Mouse (Mus musculus): ENCODE data around the gene Mrto4. TPM values are rescaled to one million over a fixed set of nuclear protein-coding genes. Genes with fewer than 3 reads are reported as not detected.

Mrto4 gene
- polyA plus RNA-seq, 1 experiment from 2014 or later = 151 TPM

- Histone ChIP-seq H3K9me3 (ENCODE audit: control insufficient read depth, low read length) (no peaks in the 10 kb centered on the region), H3K4me1 (ENCODE audit: control insufficient read depth, insufficient read depth, low read length) (peaks cover 3% of the 10 kb centered on the region; the same call in 1 of the 2 replicates), H3K27ac (replicated peaks; ENCODE audit: low read depth, low read length) (no peak overlapping the region), H3K9ac (ENCODE audit: low read length) (no peak overlapping the region), H3K36me3 (ENCODE audit: control insufficient read depth, insufficient read depth, low read length) (peaks cover 27% of the 10 kb centered on the region), H3K27me3 (ENCODE audit: control insufficient read depth, insufficient read depth, low read length) (no peaks in the 10 kb centered on the region), H3K4me2 (ENCODE audit: low read depth, severe bottlenecking) (no peak overlapping the region), H3K4me3 (ENCODE audit: low read depth, low read length) (no peak overlapping the region)
- WGBS = 93% methylated on average over 3 of the region's 3 CpGs
- ATAC-seq (ENCODE audit: insufficient number of reproducible peaks, low FRiP score, low TSS enrichment, low read depth) (no peak), DNase-seq (ENCODE audit: low spot score) (no peak)
Measured at GRCm38 (mm10) chr4:139357211-139357610, 4.8 kb upstream of the Mrto4 start.

- ATAC-seq (ENCODE audit: insufficient number of reproducible peaks, low FRiP score, low TSS enrichment, low read depth) = no peak
- DNase-seq (ENCODE audit: low spot score) = no peak
- Histone ChIP-seq H3K9ac (ENCODE audit: low read length) (peak overlapping the region; percentile 93), H3K27ac (replicated peaks; ENCODE audit: low read depth, low read length) (peak overlapping the region; percentile 93; the same call in 1 of the 2 replicates), H3K4me1 (ENCODE audit: control insufficient read depth, insufficient read depth, low read length) (peaks cover 8% of the 10 kb centered on the region; the same call in 1 of the 2 replicates), H3K4me3 (ENCODE audit: low read depth, low read length) (peak overlapping the region; percentile 89), H3K27me3 (ENCODE audit: control insufficient read depth, insufficient read depth, low read length) (no peaks in the 10 kb centered on the region), H3K4me2 (ENCODE audit: low read depth, severe bottlenecking) (peak overlapping the region; percentile 94), H3K36me3 (ENCODE audit: control insufficient read depth, insufficient read depth, low read length) (peaks cover 24% of the 10 kb centered on the region), H3K9me3 (ENCODE audit: control insufficient read depth, low read length) (no peaks in the 10 kb centered on the region)
- WGBS = under 1% methylated on average over 7 of the region's 7 CpGs
Measured at GRCm38 (mm10) chr4:139352832-139353231, 456 bp upstream of the Mrto4 start.

- peaks cover 20% of the 10 kb centered on the region for H3K36me3 ChIP-seq (ENCODE audit: control insufficient read depth, insufficient read depth, low read length)
- DNase-seq (ENCODE audit: low spot score) = no peak
Measured at GRCm38 (mm10) chr4:139345416-139346019, 6.9 kb downstream of the Mrto4 start.

GRCm38 (mm10) chr4:139343718-139344117 lies 8.7 kb downstream of the Mrto4 start:
- H3K9ac ChIP-seq (ENCODE audit: low read length) = no peak overlapping the region
- H3K4me1 ChIP-seq (ENCODE audit: control insufficient read depth, insufficient read depth, low read length) = no peaks in the 10 kb centered on the region
- H3K4me2 ChIP-seq (ENCODE audit: low read depth, severe bottlenecking) = no peak overlapping the region
- 72% methylated on average over 5 of the region's 5 CpGs for WGBS
- no peak overlapping the region for H3K27ac ChIP-seq (replicated peaks; ENCODE audit: low read depth, low read length)
- H3K9me3 ChIP-seq (ENCODE audit: control insufficient read depth, low read length) = no peaks in the 10 kb centered on the region
- no peak for ATAC-seq (ENCODE audit: insufficient number of reproducible peaks, low FRiP score, low TSS enrichment, low read depth)
- no peak overlapping the region for H3K4me3 ChIP-seq (ENCODE audit: low read depth, low read length)
- peaks cover 13% of the 10 kb centered on the region for H3K36me3 ChIP-seq (ENCODE audit: control insufficient read depth, insufficient read depth, low read length)
- DNase-seq (ENCODE audit: low spot score) = no peak
- no peaks in the 10 kb centered on the region for H3K27me3 ChIP-seq (ENCODE audit: control insufficient read depth, insufficient read depth, low read length)

More at GRCm38 (mm10) chr4:139345416-139346019, 6.9 kb downstream of the Mrto4 start:
- Histone ChIP-seq H3K4me2 (ENCODE audit: low read depth, severe bottlenecking) (no peak overlapping the region), H3K9ac (ENCODE audit: low read length) (no peak overlapping the region), H3K4me3 (ENCODE audit: low read depth, low read length) (no peak overlapping the region), H3K9me3 (ENCODE audit: control insufficient read depth, low read length) (no peaks in the 10 kb centered on the region), H3K27ac (replicated peaks; ENCODE audit: low read depth, low read length) (no peak overlapping the region), H3K4me1 (ENCODE audit: control insufficient read depth, insufficient read depth, low read length) (no peaks in the 10 kb centered on the region), H3K27me3 (ENCODE audit: control insufficient read depth, insufficient read depth, low read length) (no peaks in the 10 kb centered on the region)
- ATAC-seq (ENCODE audit: insufficient number of reproducible peaks, low FRiP score, low TSS enrichment, low read depth) = no peak
- WGBS = 80% methylated on average over 23 of the region's 23 CpGs

GRCm38 (mm10) chr4:139341556-139342233 lies 10.7 kb downstream of the Mrto4 start:
- ATAC-seq (ENCODE audit: insufficient number of reproducible peaks, low FRiP score, low TSS enrichment, low read depth) = no peak
- Histone ChIP-seq H3K4me3 (ENCODE audit: low read depth, low read length) (no peak overlapping the region), H3K9ac (ENCODE audit: low read length) (no peak overlapping the region), H3K27me3 (ENCODE audit: control insufficient read depth, insufficient read depth, low read length) (peaks cover 3% of the 10 kb centered on the region; the same call in 1 of the 2 replicates), H3K9me3 (ENCODE audit: control insufficient read depth, low read length) (no peaks in the 10 kb centered on the region), H3K4me2 (ENCODE audit: low read depth, severe bottlenecking) (no peak overlapping the region), H3K4me1 (ENCODE audit: control insufficient read depth, insufficient read depth, low read length) (no peaks in the 10 kb centered on the region), H3K27ac (replicated peaks; ENCODE audit: low read depth, low read length) (no peak overlapping the region), H3K36me3 (ENCODE audit: control insufficient read depth, insufficient read depth, low read length) (peaks cover 3% of the 10 kb centered on the region)
- 83% methylated on average over 7 of the region's 7 CpGs for WGBS
- no peak for DNase-seq (ENCODE audit: low spot score)

- no peaks in the 10 kb centered on the region for H3K36me3 ChIP-seq (ENCODE audit: control insufficient read depth, insufficient read depth, low read length)
- peaks cover 3% of the 10 kb centered on the region; the same call in 1 of the 2 replicates for H3K27me3 ChIP-seq (ENCODE audit: control insufficient read depth, insufficient read depth, low read length)
- H3K9ac ChIP-seq (ENCODE audit: low read length) = no peak overlapping the region
- no peak overlapping the region for H3K4me3 ChIP-seq (ENCODE audit: low read depth, low read length)
- H3K9me3 ChIP-seq (ENCODE audit: control insufficient read depth, low read length) = no peaks in the 10 kb centered on the region
- 89% methylated on average over 4 of the region's 4 CpGs for WGBS
- DNase-seq (ENCODE audit: low spot score) (no peak), ATAC-seq (ENCODE audit: insufficient number of reproducible peaks, low FRiP score, low TSS enrichment, low read depth) (no peak)
- no peaks in the 10 kb centered on the region for H3K4me1 ChIP-seq (ENCODE audit: control insufficient read depth, insufficient read depth, low read length)
- no peak overlapping the region for H3K27ac ChIP-seq (replicated peaks; ENCODE audit: low read depth, low read length)
- no peak overlapping the region for H3K4me2 ChIP-seq (ENCODE audit: low read depth, severe bottlenecking)
Measured at GRCm38 (mm10) chr4:139340835-139341234, 11.5 kb downstream of the Mrto4 start.

GRCm38 (mm10) chr4:139338145-139338544 lies 14.2 kb downstream of the Mrto4 start:
- Histone ChIP-seq H3K4me3 (ENCODE audit: low read depth, low read length) (no peak overlapping the region), H3K27ac (replicated peaks; ENCODE audit: low read depth, low read length) (no peak overlapping the region), H3K9ac (ENCODE audit: low read length) (no peak overlapping the region), H3K9me3 (ENCODE audit: control insufficient read depth, low read length) (no peaks in the 10 kb centered on the region), H3K4me1 (ENCODE audit: control insufficient read depth, insufficient read depth, low read length) (no peaks in the 10 kb centered on the region), H3K27me3 (ENCODE audit: control insufficient read depth, insufficient read depth, low read length) (peaks cover 3% of the 10 kb centered on the region; the same call in 1 of the 2 replicates), H3K4me2 (ENCODE audit: low read depth, severe bottlenecking) (no peak overlapping the region), H3K36me3 (ENCODE audit: control insufficient read depth, insufficient read depth, low read length) (no peaks in the 10 kb centered on the region)
- no peak for DNase-seq (ENCODE audit: low spot score)
- no peak for ATAC-seq (ENCODE audit: insufficient number of reproducible peaks, low FRiP score, low TSS enrichment, low read depth)
- 48% methylated on average over 33 of the region's 33 CpGs for WGBS

- H3K36me3 ChIP-seq (ENCODE audit: control insufficient read depth, insufficient read depth, low read length) = no peaks in the 10 kb centered on the region
- ATAC-seq (ENCODE audit: insufficient number of reproducible peaks, low FRiP score, low TSS enrichment, low read depth) (peak; percentile 44; the same call in 1 of the 2 replicates), DNase-seq (ENCODE audit: low spot score) (peak; percentile 91)
- no peak overlapping the region for H3K27ac ChIP-seq (replicated peaks; ENCODE audit: low read depth, low read length)
- H3K4me2 ChIP-seq (ENCODE audit: low read depth, severe bottlenecking) = peak overlapping the region; percentile 34
- no peaks in the 10 kb centered on the region for H3K4me1 ChIP-seq (ENCODE audit: control insufficient read depth, insufficient read depth, low read length)
- H3K9me3 ChIP-seq (ENCODE audit: control insufficient read depth, low read length) = no peaks in the 10 kb centered on the region
- no peak overlapping the region; the same call in 1 of the 2 replicates for H3K9ac ChIP-seq (ENCODE audit: low read length)
- WGBS = 23% methylated on average over 24 of the region's 24 CpGs
- peak overlapping the region; percentile 1; the same call in 1 of the 2 replicates for H3K4me3 ChIP-seq (ENCODE audit: low read depth, low read length)
- H3K27me3 ChIP-seq (ENCODE audit: control insufficient read depth, insufficient read depth, low read length) = peaks cover 3% of the 10 kb centered on the region; the same call in 1 of the 2 replicates
Measured at GRCm38 (mm10) chr4:139336822-139337483, 15.4 kb downstream of the Mrto4 start.
